Mouse (Mus musculus): ENCODE measurements around the gene Rpl12. TPM values are rescaled to one million over a fixed set of nuclear protein-coding genes. Genes with fewer than 3 reads are reported as not detected.

The Rpl12 gene
- polyA plus RNA-seq, 1 experiment from 2014 or later = 176 TPM

- peaks cover 54% of the 10 kb centered on the region for H3K36me3 ChIP-seq
- no peak overlapping the region for H3K4me2 ChIP-seq
- H3K4me1 ChIP-seq = peaks cover 8% of the 10 kb centered on the region
- H3K9ac ChIP-seq = no peak overlapping the region
- H3K9me3 ChIP-seq = 0 out of 2 replicates have a peak, but pooled peaks cover 5% of the 10 kb centered on the region
- H3K27ac ChIP-seq = no peak overlapping the region
- H3K4me3 ChIP-seq = no peak overlapping the region
- H3K27me3 ChIP-seq = no peaks in the 10 kb centered on the region
- WGBS = 50% methylated on average over 8 of the region's 8 CpGs
- no peak for ATAC-seq (ENCODE audit: insufficient number of reproducible peaks, low FRiP score, low TSS enrichment, low read depth)
These were observed 4.0 kb upstream of the Rpl12 start for GRCm38 (mm10) chr2:32957344-32957743.

- H3K27me3 ChIP-seq = no peaks in the 10 kb centered on the region
- ATAC-seq (ENCODE audit: insufficient number of reproducible peaks, low FRiP score, low TSS enrichment, low read depth) = no peak
- H3K27ac ChIP-seq = no peak overlapping the region
- H3K9me3 ChIP-seq = no peaks in the 10 kb centered on the region
- peaks cover 54% of the 10 kb centered on the region for H3K36me3 ChIP-seq
- H3K4me2 ChIP-seq = 0 out of 2 replicates have a peak overlapping the region, but pooled peaks have one; percentile 74
- 84% methylated on average over 4 of the region's 4 CpGs for WGBS
- 0 out of 2 replicates have a peak overlapping the region, but pooled peaks have one; percentile 79 for H3K4me3 ChIP-seq
- peaks cover 34% of the 10 kb centered on the region for H3K4me1 ChIP-seq
- H3K9ac ChIP-seq = no peak overlapping the region
These were observed 1.1 kb upstream of the Rpl12 start for GRCm38 (mm10) chr2:32960273-32960672.

GRCm38 (mm10) chr2:32962062-32962874 is 909 bp downstream of the Rpl12 start:
- Histone ChIP-seq H3K27ac (peak overlapping the region; percentile 88), H3K4me1 (peaks cover 42% of the 10 kb centered on the region), H3K36me3 (peaks cover 39% of the 10 kb centered on the region), H3K4me2 (peak overlapping the region; percentile 74), H3K27me3 (no peaks in the 10 kb centered on the region), H3K9me3 (no peaks in the 10 kb centered on the region), H3K4me3 (peak overlapping the region; percentile 79), H3K9ac (peak overlapping the region; percentile 89)
- under 1% methylated on average over 33 of the region's 33 CpGs for WGBS
- no peak for ATAC-seq (ENCODE audit: insufficient number of reproducible peaks, low FRiP score, low TSS enrichment, low read depth)

GRCm38 (mm10) chr2:32962875-32963220 is 1.5 kb downstream of the Rpl12 start:
- Histone ChIP-seq H3K9me3 (no peaks in the 10 kb centered on the region), H3K27ac (peak overlapping the region; percentile 88), H3K4me3 (peak overlapping the region; percentile 79), H3K9ac (peak overlapping the region; percentile 89), H3K4me1 (peaks cover 48% of the 10 kb centered on the region), H3K27me3 (no peaks in the 10 kb centered on the region), H3K36me3 (peaks cover 33% of the 10 kb centered on the region), H3K4me2 (peak overlapping the region; percentile 74)
- no peak for ATAC-seq (ENCODE audit: insufficient number of reproducible peaks, low FRiP score, low TSS enrichment, low read depth)
- WGBS = 6% methylated on average over 9 of the region's 9 CpGs

GRCm38 (mm10) chr2:32963544-32963943 is 2.2 kb downstream of the Rpl12 start:
- Histone ChIP-seq H3K4me3 (peak overlapping the region; percentile 79), H3K4me1 (peaks cover 50% of the 10 kb centered on the region), H3K27me3 (no peaks in the 10 kb centered on the region), H3K9ac (peak overlapping the region; percentile 89; the same call in 1 of the 2 replicates), H3K36me3 (peaks cover 27% of the 10 kb centered on the region), H3K9me3 (no peaks in the 10 kb centered on the region), H3K4me2 (peak overlapping the region; percentile 74), H3K27ac (no peak overlapping the region; the same call in 1 of the 2 replicates)
- no peak for ATAC-seq (ENCODE audit: insufficient number of reproducible peaks, low FRiP score, low TSS enrichment, low read depth)
- 64% methylated on average over 4 of the region's 4 CpGs for WGBS

GRCm38 (mm10) chr2:32963981-32964380 is 2.6 kb downstream of the Rpl12 start:
- no peak overlapping the region for H3K9ac ChIP-seq
- peaks cover 50% of the 10 kb centered on the region for H3K4me1 ChIP-seq
- peak overlapping the region; percentile 74 for H3K4me2 ChIP-seq

GRCm38 (mm10) chr2:32964659-32965457 is 3.5 kb downstream of the Rpl12 start:
- WGBS = 30% methylated on average over 10 of the region's 10 CpGs
- H3K9me3 ChIP-seq = no peaks in the 10 kb centered on the region
- H3K36me3 ChIP-seq = peaks cover 27% of the 10 kb centered on the region
- peak overlapping the region; percentile 18; the same call in 1 of the 2 replicates for H3K27ac ChIP-seq
- H3K4me3 ChIP-seq = no peak overlapping the region
- no peak overlapping the region for H3K9ac ChIP-seq
- no peaks in the 10 kb centered on the region for H3K27me3 ChIP-seq
- no peak for ATAC-seq (ENCODE audit: insufficient number of reproducible peaks, low FRiP score, low TSS enrichment, low read depth)
- H3K4me1 ChIP-seq = peaks cover 50% of the 10 kb centered on the region
- no peak overlapping the region for H3K4me2 ChIP-seq

More at GRCm38 (mm10) chr2:32963981-32964380, 2.6 kb downstream of the Rpl12 start:
- Histone ChIP-seq H3K4me3 (peak overlapping the region; percentile 79; the same call in 1 of the 2 replicates), H3K36me3 (peaks cover 27% of the 10 kb centered on the region), H3K9me3 (no peaks in the 10 kb centered on the region), H3K27me3 (no peaks in the 10 kb centered on the region), H3K27ac (no peak overlapping the region)
- ATAC-seq (ENCODE audit: insufficient number of reproducible peaks, low FRiP score, low TSS enrichment, low read depth) = no peak
- WGBS = 75% methylated on average over 1 of the region's 1 CpGs

GRCm38 (mm10) chr2:32965511-32966183 is 4.3 kb downstream of the Rpl12 start:
- no peak overlapping the region for H3K27ac ChIP-seq
- no peaks in the 10 kb centered on the region for H3K27me3 ChIP-seq
- H3K36me3 ChIP-seq = peaks cover 27% of the 10 kb centered on the region
- no peaks in the 10 kb centered on the region for H3K9me3 ChIP-seq
- WGBS = 15% methylated on average over 7 of the region's 7 CpGs
- H3K4me1 ChIP-seq = peaks cover 45% of the 10 kb centered on the region
- H3K4me3 ChIP-seq = peak overlapping the region; percentile 60
- no peak for ATAC-seq (ENCODE audit: insufficient number of reproducible peaks, low FRiP score, low TSS enrichment, low read depth)
- H3K4me2 ChIP-seq = peak overlapping the region; percentile 90
- no peak overlapping the region for H3K9ac ChIP-seq

- Histone ChIP-seq H3K9me3 (no peaks in the 10 kb centered on the region), H3K4me1 (peaks cover 41% of the 10 kb centered on the region), H3K27me3 (no peaks in the 10 kb centered on the region), H3K4me3 (peak overlapping the region; percentile 60), H3K36me3 (peaks cover 27% of the 10 kb centered on the region), H3K4me2 (peak overlapping the region; percentile 90), H3K9ac (peak overlapping the region; percentile 80), H3K27ac (peak overlapping the region; percentile 98)
- 8% methylated on average over 13 of the region's 13 CpGs for WGBS
- ATAC-seq (ENCODE audit: insufficient number of reproducible peaks, low FRiP score, low TSS enrichment, low read depth) = no peak
These were observed 4.9 kb downstream of the Rpl12 start for GRCm38 (mm10) chr2:32966184-32966688.

GRCm38 (mm10) chr2:32966689-32967631 is 5.6 kb downstream of the Rpl12 start:
- Histone ChIP-seq H3K36me3 (peaks cover 27% of the 10 kb centered on the region), H3K4me2 (peak overlapping the region; percentile 90), H3K27ac (peak overlapping the region; percentile 98), H3K9me3 (no peaks in the 10 kb centered on the region), H3K27me3 (no peaks in the 10 kb centered on the region), H3K4me1 (peaks cover 41% of the 10 kb centered on the region), H3K9ac (peak overlapping the region; percentile 80), H3K4me3 (peak overlapping the region; percentile 60)
- WGBS = under 1% methylated on average over 55 of the region's 55 CpGs
- peak; percentile 74 for ATAC-seq (ENCODE audit: insufficient number of reproducible peaks, low FRiP score, low TSS enrichment, low read depth)

All from limb, embryonic 15.5 days (tissue).